Mouse (Mus musculus) induced T-regulatory cell, adult 2 months (primary cell): ENCODE measurements around the gene Cacna1d.

Experiments used
- DNase-seq: peaks from one replicate; pipeline ENCODE4 v3.0.0-alpha.2; 2012; ENCODE audit warnings: low read depth

The Cacna1d gene

DNA sequence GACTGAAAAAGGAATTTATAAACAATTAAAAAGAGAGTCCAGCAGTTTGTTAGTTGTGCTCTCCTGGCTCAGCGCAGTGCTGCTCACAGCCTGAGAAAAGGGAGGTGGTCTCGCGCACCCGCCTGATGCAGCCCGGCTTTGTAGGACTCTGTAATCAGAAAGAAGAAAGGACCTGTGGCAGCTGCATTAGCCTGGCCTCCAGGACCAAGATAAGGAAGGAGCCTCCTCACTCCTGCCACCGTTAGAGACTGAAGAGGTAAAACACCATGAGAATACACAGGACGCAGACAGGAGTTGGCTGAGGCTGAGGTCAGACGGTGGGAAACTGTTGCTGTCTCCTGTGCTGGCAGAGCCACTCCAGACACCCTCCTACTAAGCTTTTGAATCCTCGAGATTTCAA, at the start of gene Cacna1d:
Gene Cacna1d, minus strand, starts transcription at position 114 of the 400 bp plus-strand sequence.
- DNase-seq: no peak

- no peak for DNase-seq
Observed at GRCm38 (mm10) chr14:30533780-30534450, 42.7 kb upstream of the Cacna1d start.

DNA sequence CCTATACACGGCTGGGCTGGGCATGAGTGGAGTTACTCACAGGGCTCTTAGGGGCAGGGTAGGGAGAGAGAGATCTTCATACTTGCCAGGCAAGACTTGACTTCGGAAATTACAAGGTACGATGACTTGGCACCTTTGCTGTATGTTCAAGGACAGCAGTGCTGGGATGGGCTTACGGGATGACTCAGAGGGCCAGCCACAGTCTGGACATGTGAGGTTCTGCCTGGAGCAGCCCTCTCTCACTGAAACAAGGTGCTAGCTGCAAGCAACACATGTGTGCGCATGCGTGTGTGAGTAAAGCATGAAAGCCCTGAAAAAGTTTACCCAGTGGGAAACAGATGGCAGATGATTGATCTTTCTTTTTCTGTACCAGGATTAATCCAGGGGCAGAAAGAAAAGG, 40.6 kb upstream of the Cacna1d start:
- no peak for DNase-seq

- DNase-seq: peak; percentile 30
Observed at GRCm38 (mm10) chr14:30531431-30531830, 40.2 kb upstream of the Cacna1d start.

DNA sequence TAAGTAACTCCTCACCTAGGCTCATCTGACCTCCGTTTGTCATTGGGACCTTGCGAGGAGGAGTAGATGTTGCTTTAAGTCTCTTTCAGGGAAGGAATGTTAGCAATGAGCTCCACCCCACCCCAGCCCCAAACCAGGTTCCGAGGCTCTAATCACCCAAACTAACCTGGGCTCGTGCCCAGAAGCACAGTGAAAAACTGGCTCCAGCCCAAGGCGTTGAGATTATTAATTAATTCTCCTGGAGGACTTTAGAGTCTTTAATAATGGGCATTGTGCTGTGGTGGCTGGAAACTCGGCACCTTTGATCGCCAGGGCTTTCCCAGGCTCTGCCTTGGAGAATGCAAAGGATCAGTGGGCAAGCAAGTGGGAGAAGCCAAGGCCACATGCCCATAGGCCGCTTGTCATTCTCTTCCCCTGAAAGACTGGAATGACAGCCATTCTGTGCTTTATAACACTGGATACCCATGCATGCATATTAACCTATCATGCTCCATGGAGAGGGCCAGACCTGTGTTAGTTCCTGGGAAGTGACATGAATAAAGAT, 39.5 kb upstream of the Cacna1d start:
- no peak for DNase-seq

GRCm38 (mm10) chr14:30529454-30529853, 38.2 kb upstream of the Cacna1d start:
- DNase-seq: no peak

- DNase-seq: no peak
Observed at GRCm38 (mm10) chr14:30528961-30529360, 37.7 kb upstream of the Cacna1d start.

DNA sequence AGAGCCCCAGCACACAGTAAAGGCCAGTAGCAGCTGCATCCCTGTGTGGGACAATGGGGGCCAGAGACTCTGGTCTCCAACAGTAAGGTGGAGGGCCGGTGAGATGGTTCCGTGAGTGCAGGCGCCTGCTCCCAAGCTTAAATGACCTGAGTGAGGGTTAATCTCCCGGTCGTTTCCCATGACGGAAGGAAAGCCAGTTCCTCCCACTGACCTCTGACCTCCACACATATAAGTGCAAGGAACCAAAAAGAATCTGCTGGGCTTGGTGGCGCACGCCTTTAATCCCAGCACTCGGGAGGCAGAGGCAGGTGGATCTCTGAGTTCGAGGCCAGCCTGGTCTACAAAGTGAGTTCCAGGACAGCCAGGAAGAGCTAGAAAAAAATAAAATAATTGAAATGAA, 37.1 kb upstream of the Cacna1d start:
- DNase-seq: no peak

DNA sequence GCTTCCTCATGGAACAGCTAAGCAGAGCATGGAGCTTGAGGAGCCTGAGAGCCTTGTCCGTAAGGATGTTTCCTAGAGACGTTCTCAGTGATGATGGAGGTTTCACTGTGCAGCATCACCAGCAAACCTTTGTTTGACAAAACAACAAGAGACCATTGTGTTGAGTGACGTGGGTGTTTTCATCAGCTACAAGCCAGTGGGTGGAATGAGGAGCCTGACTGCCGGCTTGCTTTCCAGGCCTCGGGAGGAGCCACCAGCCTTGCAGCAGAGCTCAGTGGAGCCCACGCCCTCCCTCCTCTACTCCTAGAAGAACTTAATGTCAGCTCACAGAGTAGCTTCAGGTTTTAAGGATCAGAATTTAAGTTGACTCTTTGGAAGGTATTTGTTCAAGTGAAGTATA, 32.1 kb upstream of the Cacna1d start:
- no peak for DNase-seq

DNA sequence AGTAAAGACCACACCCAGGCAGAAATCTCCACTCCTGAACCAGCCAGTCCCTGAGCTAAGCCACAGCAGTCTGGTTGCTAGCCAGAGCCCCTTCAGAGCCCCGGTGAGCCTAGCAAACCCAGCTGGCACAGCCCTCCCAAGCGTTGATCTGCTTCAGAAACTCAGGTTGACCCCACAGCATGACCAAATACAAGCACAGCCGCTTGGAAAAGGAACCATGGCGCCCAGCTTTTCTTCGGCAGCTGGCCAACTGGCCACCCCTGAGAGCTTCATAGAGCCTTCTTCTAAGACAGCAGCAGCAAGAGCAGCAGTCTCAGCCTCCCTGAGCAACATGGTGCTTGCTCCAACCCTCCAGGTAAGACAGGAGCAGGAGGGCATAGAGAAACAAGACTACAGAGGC, 28.1 kb upstream of the Cacna1d start:
- DNase-seq: no peak

GRCm38 (mm10) chr14:30515931-30516723, 24.9 kb upstream of the Cacna1d start:
- peak; percentile 32 for DNase-seq

GRCm38 (mm10) chr14:30512896-30513295, 21.6 kb upstream of the Cacna1d start:
- DNase-seq: no peak

- DNase-seq: no peak
Observed at GRCm38 (mm10) chr14:30510214-30510763, 19.0 kb upstream of the Cacna1d start.

- no peak for DNase-seq
Observed at GRCm38 (mm10) chr14:30504990-30505389, 13.7 kb upstream of the Cacna1d start.

GRCm38 (mm10) chr14:30498202-30498601, 6.9 kb upstream of the Cacna1d start:
- DNase-seq: no peak

- no peak for DNase-seq
Observed at GRCm38 (mm10) chr14:30494998-30495397, 3.7 kb upstream of the Cacna1d start.

GRCm38 (mm10) chr14:30493276-30493675, 2.0 kb upstream of the Cacna1d start:
- DNase-seq: no peak

- peak; percentile 98 for DNase-seq
Observed at GRCm38 (mm10) chr14:30479361-30479948, 11.8 kb downstream of the Cacna1d start, which contains the start of gene Dcp1a. Dcp1a (plus strand) TSS chr14:30479535.

GRCm38 (mm10) chr14:30474416-30474815, 16.8 kb downstream of the Cacna1d start:
- DNase-seq: no peak

- no peak for DNase-seq
Observed at GRCm38 (mm10) chr14:30473605-30474004, 17.6 kb downstream of the Cacna1d start.

DNA sequence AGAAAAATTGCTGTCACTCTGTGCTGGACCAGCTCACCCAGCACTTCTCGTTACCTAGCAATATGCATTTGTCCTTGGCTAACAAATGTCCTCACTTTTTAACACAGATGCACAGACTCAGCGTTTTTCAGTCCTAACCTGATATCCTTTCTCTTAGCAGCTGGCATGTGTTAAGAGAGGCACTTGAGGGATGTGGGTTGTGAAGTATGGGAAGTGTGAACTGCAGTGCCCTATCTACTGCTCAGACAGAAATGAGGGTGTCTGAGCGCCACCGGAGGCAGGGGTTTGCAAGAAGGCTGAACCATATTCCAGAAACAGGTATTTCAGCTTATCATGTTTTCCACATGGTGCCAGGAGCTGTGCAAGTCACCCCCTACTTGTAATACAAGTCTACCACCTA, 27.9 kb downstream of the Cacna1d start:
- DNase-seq: no peak

- DNase-seq: peak; percentile 84
Observed at GRCm38 (mm10) chr14:30459891-30460523, 31.2 kb downstream of the Cacna1d start.
